Mouse (Mus musculus) forebrain, embryonic 11.5 days (tissue): ENCODE results near the gene Rps6ka1. TPM values are rescaled to one million over a fixed set of nuclear protein-coding genes. Genes with fewer than 3 reads are reported as not detected.

Source experiments
- ATAC-seq: fragments of 200-750 bp; cut with Nextera tagmentation; replicated peaks from 2 replicates; pipeline ENCODE4 v1.8.0; 2017; ENCODE audit warnings: moderate TSS enrichment; ENCODE audit not compliant: low FRiP score
- DNase-seq: peaks from one replicate; pipeline ENCODE4 v3.0.0-alpha.2; 2017; ENCODE audit warnings: low spot score
- H3K27ac ChIP-seq: fragments of 300-500 bp; sonication (generic); 2 replicates; pipeline ENCODE4 v1.5.1; 2014; ENCODE audit warnings: low read depth, low read length
- H3K27me3 ChIP-seq: fragments of 300-500 bp; sonication (generic); 2 replicates; pipeline ENCODE4 v1.6.1; 2014; ENCODE audit warnings: mild to moderate bottlenecking, low read length, mixed read lengths; ENCODE audit not compliant: control insufficient read depth, insufficient read depth
- H3K36me3 ChIP-seq: fragments of 300-500 bp; sonication (generic); 2 replicates; pipeline ENCODE4 v1.6.1; 2014; ENCODE audit warnings: mild to moderate bottlenecking, low read length, moderate library complexity, mixed read lengths; ENCODE audit not compliant: control insufficient read depth, insufficient read depth
- H3K4me1 ChIP-seq: fragments of 300-500 bp; sonication (generic); replicated peaks from 2 replicates; pipeline ENCODE4 v1.6.1; 2014; ENCODE audit warnings: low read length, mixed read lengths; ENCODE audit not compliant: control insufficient read depth, insufficient read depth
- H3K4me2 ChIP-seq: fragments of 300-500 bp; sonication (generic); 2 replicates; pipeline ENCODE4 v1.6.1; 2014; ENCODE audit warnings: low read depth, mild to moderate bottlenecking, low read length, moderate library complexity, mixed read lengths; ENCODE audit not compliant: severe bottlenecking
- H3K4me3 ChIP-seq: fragments of 300-500 bp; sonication (generic); 2 replicates; pipeline ENCODE4 v1.5.1; 2014; ENCODE audit warnings: low read depth, low read length
- H3K9ac ChIP-seq: fragments of 300-500 bp; sonication (generic); 2 replicates; pipeline ENCODE4 v1.6.1; 2014; ENCODE audit warnings: low read length
- H3K9me3 ChIP-seq: fragments of 300-500 bp; sonication (generic); 2 replicates; pipeline ENCODE4 v1.6.1; 2016; ENCODE audit warnings: low read length, mixed read lengths; ENCODE audit not compliant: control insufficient read depth
- WGBS: fragments of 180-500 bp; shearing (Covaris S2); extraction: QIAGEN DNeasy Blood & Tissue Kit; methylation state at CpG from one replicate; pipeline ENCODE4 v1.1.7; 2014; 5-methylcytosine and 5-hydroxymethylcytosine counted together
- polyA plus RNA-seq: library from polyadenylated mRNA; unstranded; fragments of >200 nt; fragmentation: Nextera tagmentation; extraction: Ambion mirVana; gene quantifications from 2 replicates; pipeline ENCODE4 v1.2.1, GENCODE M21; 2014

The Rps6ka1 gene
- polyA plus RNA-seq, 1 experiment from 2014 or later: 32.2 TPM

GRCm38 (mm10) chr4:133902510-133902909 is 14.9 kb upstream of the Rps6ka1 start:
- Histone ChIP-seq H3K27ac (no peak overlapping the region), H3K27me3 (no peaks in the 10 kb centered on the region), H3K36me3 (no peaks in the 10 kb centered on the region), H3K9ac (no peak overlapping the region), H3K9me3 (no peaks in the 10 kb centered on the region), H3K4me1 (no peaks in the 10 kb centered on the region), H3K4me2 (no peak overlapping the region), H3K4me3 (no peak overlapping the region)
- 97% methylated on average over 2 of the region's 2 CpGs for WGBS
- DNase-seq (no peak), ATAC-seq (no peak)

GRCm38 (mm10) chr4:133900887-133901286 is 13.3 kb upstream of the Rps6ka1 start:
- H3K9ac ChIP-seq: no peak overlapping the region
- no peaks in the 10 kb centered on the region for H3K9me3 ChIP-seq
- H3K4me1 ChIP-seq: no peaks in the 10 kb centered on the region
- H3K27ac ChIP-seq: no peak overlapping the region
- H3K4me2 ChIP-seq: no peak overlapping the region
- whole genome bisulfite sequencing: 86% methylated on average over 6 of the region's 6 CpGs
- H3K27me3 ChIP-seq: no peaks in the 10 kb centered on the region
- no peak for ATAC-seq
- H3K4me3 ChIP-seq: no peak overlapping the region
- no peaks in the 10 kb centered on the region for H3K36me3 ChIP-seq
- DNase-seq: no peak

- H3K27ac ChIP-seq: no peak overlapping the region
- H3K4me3 ChIP-seq: no peak overlapping the region
- WGBS: 93% methylated on average over 6 of the region's 6 CpGs
- no peaks in the 10 kb centered on the region for H3K9me3 ChIP-seq
- no peak overlapping the region for H3K9ac ChIP-seq
- no peak overlapping the region for H3K4me2 ChIP-seq
- no peaks in the 10 kb centered on the region for H3K4me1 ChIP-seq
- DNase-seq: no peak
- H3K27me3 ChIP-seq: no peaks in the 10 kb centered on the region
- ATAC-seq: no peak
- no peaks in the 10 kb centered on the region for H3K36me3 ChIP-seq
Measured at GRCm38 (mm10) chr4:133900352-133900751, 12.8 kb upstream of the Rps6ka1 start.

- DNase-seq: no peak
Measured at GRCm38 (mm10) chr4:133899241-133899800, 11.7 kb upstream of the Rps6ka1 start.

GRCm38 (mm10) chr4:133898151-133898550 is 10.6 kb upstream of the Rps6ka1 start:
- WGBS: 31% methylated on average over 6 of the region's 6 CpGs
- Histone ChIP-seq H3K9me3 (no peaks in the 10 kb centered on the region), H3K4me3 (no peak overlapping the region), H3K4me1 (no peaks in the 10 kb centered on the region), H3K36me3 (no peaks in the 10 kb centered on the region), H3K27ac (no peak overlapping the region), H3K9ac (no peak overlapping the region), H3K4me2 (no peak overlapping the region), H3K27me3 (no peaks in the 10 kb centered on the region)
- ATAC-seq (no peak), DNase-seq (no peak)

More at GRCm38 (mm10) chr4:133899241-133899800, 11.7 kb upstream of the Rps6ka1 start:
- Histone ChIP-seq H3K9me3 (no peaks in the 10 kb centered on the region), H3K27me3 (no peaks in the 10 kb centered on the region), H3K27ac (no peak overlapping the region), H3K36me3 (no peaks in the 10 kb centered on the region), H3K9ac (no peak overlapping the region), H3K4me2 (no peak overlapping the region), H3K4me1 (no peaks in the 10 kb centered on the region), H3K4me3 (no peak overlapping the region)
- 84% methylated on average over 9 of the region's 9 CpGs for WGBS
- no peak for ATAC-seq

GRCm38 (mm10) chr4:133897431-133897891 is 9.9 kb upstream of the Rps6ka1 start:
- H3K9ac ChIP-seq: no peak overlapping the region
- WGBS: 65% methylated on average over 11 of the region's 11 CpGs
- no peak overlapping the region for H3K4me2 ChIP-seq
- H3K4me3 ChIP-seq: no peak overlapping the region
- no peak overlapping the region for H3K27ac ChIP-seq
- no peak for DNase-seq
- H3K9me3 ChIP-seq: no peaks in the 10 kb centered on the region
- H3K36me3 ChIP-seq: no peaks in the 10 kb centered on the region
- H3K27me3 ChIP-seq: no peaks in the 10 kb centered on the region
- ATAC-seq: no peak
- no peaks in the 10 kb centered on the region for H3K4me1 ChIP-seq

GRCm38 (mm10) chr4:133896984-133897383 is 9.4 kb upstream of the Rps6ka1 start:
- H3K9ac ChIP-seq: no peak overlapping the region
- no peak overlapping the region for H3K4me2 ChIP-seq
- H3K36me3 ChIP-seq: no peaks in the 10 kb centered on the region
- H3K27ac ChIP-seq: no peak overlapping the region
- 68% methylated on average over 1 of the region's 1 CpGs for WGBS
- no peaks in the 10 kb centered on the region for H3K27me3 ChIP-seq
- H3K9me3 ChIP-seq: no peaks in the 10 kb centered on the region
- ATAC-seq (no peak), DNase-seq (no peak)
- no peaks in the 10 kb centered on the region for H3K4me1 ChIP-seq
- no peak overlapping the region for H3K4me3 ChIP-seq

GRCm38 (mm10) chr4:133896002-133896401 is 8.4 kb upstream of the Rps6ka1 start:
- DNase-seq: no peak
- H3K9me3 ChIP-seq: no peaks in the 10 kb centered on the region
- no peak overlapping the region for H3K27ac ChIP-seq
- no peaks in the 10 kb centered on the region for H3K27me3 ChIP-seq
- H3K9ac ChIP-seq: no peak overlapping the region
- no peaks in the 10 kb centered on the region for H3K4me1 ChIP-seq
- no peaks in the 10 kb centered on the region for H3K36me3 ChIP-seq
- H3K4me3 ChIP-seq: no peak overlapping the region
- WGBS: 98% methylated on average over 3 of the region's 3 CpGs
- no peak for ATAC-seq
- H3K4me2 ChIP-seq: no peak overlapping the region

- peak overlapping the region; percentile 98 for H3K4me2 ChIP-seq
- H3K4me1 ChIP-seq: peaks cover 5% of the 10 kb centered on the region
- peak overlapping the region; percentile 75 for H3K4me3 ChIP-seq
- DNase-seq (no peak), ATAC-seq (peak; percentile 54; the same call in 1 of the 2 replicates)
- no peak overlapping the region; the same call in 1 of the 2 replicates for H3K27ac ChIP-seq
- no peaks in the 10 kb centered on the region for H3K9me3 ChIP-seq
- H3K9ac ChIP-seq: peak overlapping the region; percentile 77
- no peaks in the 10 kb centered on the region for H3K36me3 ChIP-seq
- WGBS: 0% methylated on average over 21 of the region's 32 CpGs
- H3K27me3 ChIP-seq: no peaks in the 10 kb centered on the region
Measured at GRCm38 (mm10) chr4:133887249-133887648, 348 bp downstream of the Rps6ka1 start.
